ENCODE assay signal across 8 mouse cellular contexts in genomic region chr4:70355659-70356350, GRCm38 (mm10). TPM values are rescaled to one million over a fixed set of nuclear protein-coding genes. Genes with fewer than 3 reads are reported as not detected.
DNase-seq lines count a peak whose midpoint lies in the region; ATAC-seq and TF ChIP-seq lines count a peak whose summit lies in the region.

No protein-coding gene starts in this region.

- H3K9ac ChIP-seq in kidney, embryonic 14.5 days (ENCODE audit: low read depth, low read length): no peak overlapping the region
- H3K9ac ChIP-seq in limb, embryonic 13.5 days: no peak overlapping the region
- H3K9ac ChIP-seq in midbrain, postnatal 0 days (replicated peaks; ENCODE audit: low read length, poor library complexity, severe bottlenecking): no peak overlapping the region

- peaks cover 44% of the 10 kb centered on the region; the same call in 1 of the 2 replicates for H3K36me3 ChIP-seq in kidney, embryonic 14.5 days (ENCODE audit: control insufficient read depth, insufficient read depth, low read length)
- H3K36me3 ChIP-seq in limb, embryonic 13.5 days: peaks cover 87% of the 10 kb centered on the region
- peaks cover 13% of the 10 kb centered on the region for H3K36me3 ChIP-seq in midbrain, postnatal 0 days (ENCODE audit: insufficient read depth, low read length)

- no peaks in the 10 kb centered on the region for H3K27me3 ChIP-seq in kidney, embryonic 14.5 days (ENCODE audit: control insufficient read depth, insufficient read depth, low read length)
- no peaks in the 10 kb centered on the region for H3K27me3 ChIP-seq in limb, embryonic 13.5 days
- H3K27me3 ChIP-seq in midbrain, postnatal 0 days (ENCODE audit: insufficient read depth, low read length): no peaks in the 10 kb centered on the region

- H3K27ac ChIP-seq in kidney, embryonic 14.5 days (ENCODE audit: low read depth, low read length): no peak overlapping the region
- H3K27ac ChIP-seq in limb, embryonic 13.5 days: no peak overlapping the region
- no peak overlapping the region for H3K27ac ChIP-seq in midbrain, postnatal 0 days (ENCODE audit: low read depth, low read length)

- peak; percentile 56; the same call in 1 of the 2 replicates for ATAC-seq in kidney, embryonic 14.5 days (ENCODE audit: low FRiP score, low TSS enrichment)
- ATAC-seq in limb, embryonic 13.5 days (ENCODE audit: low FRiP score, low read depth): peak; percentile 70; the same call in 1 of the 2 replicates
- ATAC-seq in midbrain, postnatal 0 days (ENCODE audit: low FRiP score): peak; percentile 85

- peak; percentile 6 to 13 for DNase-seq in urinary bladder, adult 18-20 months (ENCODE audit: low spot score in 2 of 2)
- DNase-seq in urinary bladder, adult 2 months (ENCODE audit: low spot score): no peak
- DNase-seq in cerebellum, postnatal 14 days: peak; percentile 79 to 83
- peak; percentile 43 for DNase-seq in gastrocnemius, postnatal 14 days
- peak; percentile 91 for DNase-seq in midbrain, postnatal 0 days (ENCODE audit: low spot score)
- DNase-seq in telencephalon, adult 2 months (ENCODE audit: low read depth, low spot score): peak; percentile 82

- peak; percentile 96 for TF ChIP-seq CTCF in midbrain, postnatal 0 days (IDR thresholded peaks at IDR 0.05)

- H3K4me2 ChIP-seq in kidney, embryonic 14.5 days (replicated peaks; ENCODE audit: low read depth, low read length): no peak overlapping the region
- H3K4me2 ChIP-seq in limb, embryonic 13.5 days (replicated peaks): no peak overlapping the region
- no peak overlapping the region for H3K4me2 ChIP-seq in midbrain, postnatal 0 days (ENCODE audit: low read depth, low read length, poor library complexity, severe bottlenecking)

- intact Hi-C loops in gastrocnemius, postnatal 14 days (cut with DNase I; ENCODE audit: low total_unique reads): loop anchor here (5.0 kb wide), 1 partner anchor 94 kb away; no protein-coding TSS in a partner anchor

- no peaks in the 10 kb centered on the region for H3K9me3 ChIP-seq in kidney, embryonic 14.5 days (ENCODE audit: control insufficient read depth, low read length)
- no peaks in the 10 kb centered on the region for H3K9me3 ChIP-seq in limb, embryonic 13.5 days
- no peaks in the 10 kb centered on the region for H3K9me3 ChIP-seq in midbrain, postnatal 0 days (ENCODE audit: low read length)

- H3K4me1 ChIP-seq in kidney, embryonic 14.5 days (ENCODE audit: control insufficient read depth, insufficient read depth, low read length): no peaks in the 10 kb centered on the region
- H3K4me1 ChIP-seq in limb, embryonic 13.5 days: no peaks in the 10 kb centered on the region
- H3K4me1 ChIP-seq in midbrain, postnatal 0 days (ENCODE audit: insufficient read depth, low read length): 0 out of 2 replicates have a peak, but pooled peaks cover 3% of the 10 kb centered on the region

- 68% methylated on average over 9 of the region's 9 CpGs for WGBS in kidney, embryonic 14.5 days
- 70% methylated on average over 9 of the region's 9 CpGs for WGBS in limb, embryonic 13.5 days
- WGBS in midbrain, postnatal 0 days: 62% methylated on average over 9 of the region's 9 CpGs

- H3K4me3 ChIP-seq in kidney, embryonic 14.5 days (ENCODE audit: low read length): no peak overlapping the region
- H3K4me3 ChIP-seq in limb, embryonic 13.5 days: no peak overlapping the region
- H3K4me3 ChIP-seq in midbrain, postnatal 0 days (ENCODE audit: low read depth, low read length): no peak overlapping the region

RNA-seq across cellular contexts. Expression of gene Cdk5rap2, which starts 54.4 kb away (rescaled TPM):
- polyA plus RNA-seq in urinary bladder, adult 2 months (2012; rRNA removed): 5.7 and 8.0 TPM in 2 replicates
- 1 to 10 TPM; 6.0 to 6.3 TPM for total RNA-seq in gastrocnemius, postnatal 14 days (2021)
- polyA plus RNA-seq in kidney, embryonic 14.5 days (2014; fragmentation: Nextera tagmentation; extraction: Ambion mirVana): 16.4 and 22.2 TPM in 2 replicates
- 22.7 and 25.4 TPM in 2 replicates for polyA plus RNA-seq in limb, embryonic 13.5 days (2015; fragmentation: Nextera tagmentation; extraction: Ambion mirVana)
- total RNA-seq in midbrain, postnatal 0 days (2014; rRNA removed): 12.2 and 14.9 TPM in 2 replicates
- 5.7 TPM in 2 replicates for polyA plus RNA-seq in midbrain, postnatal 0 days (2015; fragmentation: Nextera tagmentation; extraction: Ambion mirVana)
